ENCODE assay signal across 27 mouse cellular contexts in genomic region chr3:90596810-90597209, GRCm38 (mm10). TPM values are rescaled to one million over a fixed set of nuclear protein-coding genes. Genes with fewer than 3 reads are reported as not detected.
"Had no signal": no experiment of that assay in that cellular context is flagged by ENCODE, and none has a peak within 500 bp of the region (broad histone marks: within the 10 kb centered on the region; RNA-seq: fewer than 3 reads in every experiment).

No protein-coding gene starts in this region.

- H3K27me3 ChIP-seq: lung, embryonic 15.5 days; midbrain, embryonic 13.5 days; midbrain, embryonic 15.5 days; neural tube, embryonic 12.5 days had no signal

- H3K9me3 ChIP-seq: lung, embryonic 15.5 days; megakaryocyte, embryonic 14.5 days; midbrain, embryonic 13.5 days; midbrain, embryonic 15.5 days; neural tube, embryonic 12.5 days had no signal

- H3K36me3 ChIP-seq: lung, embryonic 15.5 days; midbrain, embryonic 13.5 days; midbrain, embryonic 15.5 days; neural tube, embryonic 12.5 days had no signal

- H3K4me3 ChIP-seq: lung, embryonic 15.5 days; megakaryocyte, embryonic 14.5 days; midbrain, embryonic 13.5 days; midbrain, embryonic 15.5 days; neural tube, embryonic 12.5 days had no signal

- H3K4me1 ChIP-seq: lung, embryonic 15.5 days; midbrain, embryonic 13.5 days; midbrain, embryonic 15.5 days; neural tube, embryonic 12.5 days had no signal

- ATAC-seq: liver, postnatal 0 days; lung, postnatal 0 days; midbrain, embryonic 13.5 days; midbrain, embryonic 15.5 days had no signal

- DNase-seq: liver, postnatal 0 days; lung, adult 2 months; lung, postnatal 14 days; lung, postnatal 36 days; right cerebral cortex, postnatal 25 days; right cerebral cortex, postnatal 4 days; spleen, adult 18-20 months; thymus, adult 18-20 months; thymus, postnatal 14 days; thymus, postnatal 36 days had no signal

- H3K27ac ChIP-seq: lung, embryonic 15.5 days; macrophage; midbrain, embryonic 13.5 days; midbrain, embryonic 15.5 days; neural tube, embryonic 12.5 days had no signal

- H3K4me2 ChIP-seq: lung, embryonic 15.5 days; midbrain, embryonic 11.5 days; midbrain, embryonic 13.5 days; midbrain, embryonic 15.5 days; neural tube, embryonic 12.5 days had no signal

- H3K9ac ChIP-seq: liver, postnatal 0 days; lung, embryonic 15.5 days; midbrain, embryonic 13.5 days; midbrain, embryonic 15.5 days; neural tube, embryonic 12.5 days had no signal

RNA-seq across cellular contexts. Expression of gene Gm42674, which starts 4.9 kb away (rescaled TPM):
- total RNA-seq: megakaryocyte progenitor cell, adult 5-6 weeks; monocyte, adult 5-6 weeks; neutrophil, adult 5-6 weeks had no signal
- polyA plus RNA-seq: liver, postnatal 0 days; lung, adult 2 months; lung, embryonic 15.5 days; lung, postnatal 0 days; macrophage; midbrain, embryonic 11.5 days; midbrain, embryonic 13.5 days; midbrain, embryonic 15.5 days; midbrain, postnatal 0 days; neural tube, embryonic 12.5 days; neural tube, embryonic 14.5 days; small intestine, adult 2 months; stomach, embryonic 14.5 days; stomach, embryonic 16.5 days; thymus, postnatal 0 days had no signal

RNA-seq across cellular contexts. Expression of gene S100a4, which starts 6.8 kb away (rescaled TPM):
- total RNA-seq: midbrain, postnatal 0 days had no signal
- polyA plus RNA-seq: neural tube, embryonic 14.5 days had no signal

RNA-seq across cellular contexts. Expression of gene S100a2, which starts 6.8 kb away (rescaled TPM):
- total RNA-seq: megakaryocyte progenitor cell, adult 5-6 weeks; midbrain, postnatal 0 days; monocyte, adult 5-6 weeks; neutrophil, adult 5-6 weeks had no signal
- polyA plus RNA-seq: liver, postnatal 0 days; lung, adult 2 months; lung, embryonic 15.5 days; macrophage; midbrain, embryonic 11.5 days; midbrain, embryonic 13.5 days; midbrain, embryonic 15.5 days; midbrain, postnatal 0 days; neural tube, embryonic 12.5 days; neural tube, embryonic 14.5 days; small intestine, adult 2 months; stomach, embryonic 14.5 days had no signal

RNA-seq across cellular contexts. Expression of gene S100a5, which starts 11.5 kb away (rescaled TPM):
- total RNA-seq: megakaryocyte progenitor cell, adult 5-6 weeks; midbrain, postnatal 0 days; monocyte, adult 5-6 weeks; neutrophil, adult 5-6 weeks had no signal
- polyA plus RNA-seq: liver, postnatal 0 days; lung, adult 2 months; lung, embryonic 15.5 days; lung, postnatal 0 days; macrophage; midbrain, embryonic 11.5 days; midbrain, embryonic 13.5 days; midbrain, embryonic 15.5 days; neural tube, embryonic 12.5 days; neural tube, embryonic 14.5 days; small intestine, adult 2 months had no signal
